8 mouse cellular contexts compared by ENCODE assay signal in the genomic region with DNA sequence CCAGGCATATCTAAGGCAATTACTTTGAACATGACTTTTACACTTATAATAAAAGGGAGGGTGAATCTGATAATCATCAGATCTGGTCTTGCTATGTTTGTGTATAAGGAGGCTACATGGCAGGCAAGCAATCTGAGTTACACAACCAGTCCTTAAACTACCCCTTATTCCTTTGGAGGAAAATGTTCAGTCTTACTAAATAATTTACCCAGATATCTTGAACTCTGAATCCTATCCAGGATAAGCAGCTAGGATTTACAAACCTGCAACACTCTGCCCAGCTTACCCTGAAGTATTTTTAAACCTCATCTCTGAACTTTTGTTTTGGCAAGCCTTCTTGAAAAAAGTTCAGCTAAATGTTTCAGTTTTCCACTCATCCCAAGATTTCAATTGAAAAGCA. TPM values are rescaled to one million over a fixed set of nuclear protein-coding genes. Genes with fewer than 3 reads are reported as not detected.
DNase-seq lines count a peak whose midpoint lies in the region; ATAC-seq lines count a peak whose summit lies in the region.

No protein-coding gene starts in this region.

- H3K27ac ChIP-seq in lung, embryonic 16.5 days (ENCODE audit: low read length): no peak overlapping the region
- H3K27ac ChIP-seq in forebrain, embryonic 10.5 days: no peak overlapping the region
- no peak overlapping the region for H3K27ac ChIP-seq in limb, embryonic 12.5 days
- H3K27ac ChIP-seq in neural tube, embryonic 15.5 days (replicated peaks): no peak overlapping the region

- DNase-seq in lung, postnatal 36 days: no peak
- DNase-seq in forebrain, embryonic 10.5 days (ENCODE audit: extremely low spot score, low spot score): no peak
- DNase-seq in left cerebral cortex, adult 18-20 months (ENCODE audit: low spot score in 2 of 2): no peak
- no peak for DNase-seq in embryo, embryonic 10.5 days (ENCODE audit: low spot score)
- DNase-seq in adrenal gland, adult 18-20 months (ENCODE audit: low spot score in 2 of 2): no peak

- ATAC-seq in lung, embryonic 16.5 days (ENCODE audit: low read depth): no peak
- ATAC-seq in limb, embryonic 12.5 days (ENCODE audit: insufficient number of reproducible peaks, insufficient read depth, low FRiP score, low TSS enrichment, low read depth): no peak
- no peak for ATAC-seq in neural tube, embryonic 15.5 days (ENCODE audit: low FRiP score)

- no peaks in the 10 kb centered on the region for H3K9me3 ChIP-seq in lung, embryonic 16.5 days (ENCODE audit: control insufficient read depth, low read length)
- H3K9me3 ChIP-seq in forebrain, embryonic 10.5 days: no peaks in the 10 kb centered on the region
- no peaks in the 10 kb centered on the region for H3K9me3 ChIP-seq in limb, embryonic 12.5 days
- H3K9me3 ChIP-seq in neural tube, embryonic 15.5 days (replicated peaks): no peaks in the 10 kb centered on the region

- H3K36me3 ChIP-seq in lung, embryonic 16.5 days (ENCODE audit: control insufficient read depth, insufficient read depth, low read length): no peaks in the 10 kb centered on the region
- H3K36me3 ChIP-seq in forebrain, embryonic 10.5 days (replicated peaks): peaks cover 32% of the 10 kb centered on the region
- no peaks in the 10 kb centered on the region for H3K36me3 ChIP-seq in limb, embryonic 12.5 days
- H3K36me3 ChIP-seq in neural tube, embryonic 15.5 days: no peaks in the 10 kb centered on the region

- peak overlapping the region; percentile 86 for H3K4me2 ChIP-seq in lung, embryonic 16.5 days (ENCODE audit: low read depth, low read length)
- H3K4me2 ChIP-seq in limb, embryonic 12.5 days: peak overlapping the region; percentile 75
- H3K4me2 ChIP-seq in neural tube, embryonic 15.5 days: peak overlapping the region; percentile 82

- no peaks in the 10 kb centered on the region for H3K27me3 ChIP-seq in lung, embryonic 16.5 days (ENCODE audit: control insufficient read depth, insufficient read depth, low read depth, low read length)
- H3K27me3 ChIP-seq in forebrain, embryonic 10.5 days (ENCODE audit: poor library complexity, severe bottlenecking): no peaks in the 10 kb centered on the region
- H3K27me3 ChIP-seq in limb, embryonic 12.5 days: no peaks in the 10 kb centered on the region
- no peaks in the 10 kb centered on the region for H3K27me3 ChIP-seq in neural tube, embryonic 15.5 days (replicated peaks)

- H3K9ac ChIP-seq in lung, embryonic 16.5 days (ENCODE audit: low read length): peak overlapping the region; percentile 47; the same call in 1 of the 2 replicates
- H3K9ac ChIP-seq in limb, embryonic 12.5 days (replicated peaks): no peak overlapping the region; the same call in 1 of the 2 replicates
- no peak overlapping the region for H3K9ac ChIP-seq in neural tube, embryonic 15.5 days (replicated peaks)

- H3K4me3 ChIP-seq in lung, embryonic 16.5 days (ENCODE audit: low read length): peak overlapping the region; percentile 83
- peak overlapping the region; percentile 96 for H3K4me3 ChIP-seq in forebrain, embryonic 10.5 days
- peak overlapping the region; percentile 80 for H3K4me3 ChIP-seq in limb, embryonic 12.5 days (replicated peaks)
- H3K4me3 ChIP-seq in neural tube, embryonic 15.5 days (replicated peaks): peak overlapping the region; percentile 88

- peaks cover 27% of the 10 kb centered on the region for H3K4me1 ChIP-seq in lung, embryonic 16.5 days (replicated peaks; ENCODE audit: control insufficient read depth, insufficient read depth, low read length)
- peaks cover 38% of the 10 kb centered on the region for H3K4me1 ChIP-seq in forebrain, embryonic 10.5 days
- peaks cover 24% of the 10 kb centered on the region; the same call in 1 of the 2 replicates for H3K4me1 ChIP-seq in limb, embryonic 12.5 days (replicated peaks)
- H3K4me1 ChIP-seq in neural tube, embryonic 15.5 days: peaks cover 39% of the 10 kb centered on the region

RNA-seq across cellular contexts. Expression of a gene that starts 2.7 kb away (rescaled TPM):
- polyA plus RNA-seq in lung, embryonic 16.5 days (2015; fragmentation: Nextera tagmentation; extraction: Ambion mirVana): 365 and 388 TPM in 2 replicates
- polyA plus RNA-seq in forebrain, embryonic 10.5 days (2016; fragmentation: Nextera tagmentation; extraction: Ambion mirVana): 538 and 552 TPM in 2 replicates
- 462 and 474 TPM in 2 replicates for polyA plus RNA-seq in limb, embryonic 12.5 days (2016; fragmentation: Nextera tagmentation; extraction: Ambion mirVana)
- 220 and 265 TPM in 2 replicates for polyA plus RNA-seq in neural tube, embryonic 15.5 days (2015; fragmentation: Nextera tagmentation; extraction: Ambion mirVana)
- 10 to 100 TPM; 76.4 to 79.4 TPM for total RNA-seq in left cerebral cortex, adult 18-20 months (2021)
- 100 to 1,000 TPM; 107 to 116 TPM for total RNA-seq in adrenal gland, adult 18-20 months (2021)
